Mouse (Mus musculus) midbrain, postnatal 0 days (tissue): ENCODE data around the gene 2210010C04Rik. TPM values are rescaled to one million over a fixed set of nuclear protein-coding genes. Genes with fewer than 3 reads are reported as not detected.

Experiments used
- ATAC-seq: fragments of 200-750 bp; cut with Nextera tagmentation; 2 replicates; pipeline ENCODE4 v1.8.0; 2017; ENCODE audit warnings: moderate number of reproducible peaks, mild to moderate bottlenecking, moderate TSS enrichment, moderate library complexity; ENCODE audit not compliant: low FRiP score
- DNase-seq: peaks from one replicate; pipeline ENCODE4 v3.0.0-alpha.2; 2015; ENCODE audit warnings: low spot score
- H3K27ac ChIP-seq: fragments of 300-500 bp; sonication (generic); 2 replicates; pipeline ENCODE4 v1.5.1; 2014; ENCODE audit warnings: low read depth, mild to moderate bottlenecking, low read length, mixed read lengths
- H3K27me3 ChIP-seq: fragments of 300-500 bp; sonication (generic); 2 replicates; pipeline ENCODE4 v1.6.1; 2014; ENCODE audit warnings: low read length, control low read depth, mixed read lengths; ENCODE audit not compliant: insufficient read depth
- H3K36me3 ChIP-seq: fragments of 300-500 bp; sonication (generic); 2 replicates; pipeline ENCODE4 v1.6.1; 2014; ENCODE audit warnings: low read length, control low read depth, mixed read lengths; ENCODE audit not compliant: insufficient read depth
- H3K4me1 ChIP-seq: fragments of 300-500 bp; sonication (generic); 2 replicates; pipeline ENCODE4 v1.6.1; 2014; ENCODE audit warnings: mild to moderate bottlenecking, control low read depth, antibody characterized with exemption, low read length, mixed read lengths; ENCODE audit not compliant: insufficient read depth
- H3K4me2 ChIP-seq: fragments of 300-500 bp; sonication (generic); 2 replicates; pipeline ENCODE4 v1.6.1; 2014; ENCODE audit warnings: low read depth, mild to moderate bottlenecking, low read length, mixed read lengths; ENCODE audit not compliant: poor library complexity, severe bottlenecking
- H3K4me3 ChIP-seq: fragments of 300-500 bp; sonication (generic); 2 replicates; pipeline ENCODE4 v1.5.1; 2014; ENCODE audit warnings: low read depth, mild to moderate bottlenecking, low read length, moderate library complexity
- H3K9ac ChIP-seq: fragments of 300-500 bp; sonication (generic); replicated peaks from 2 replicates; pipeline ENCODE4 v1.6.1; 2014; ENCODE audit warnings: mild to moderate bottlenecking, low read length, moderate library complexity, mixed read lengths; ENCODE audit not compliant: poor library complexity, severe bottlenecking
- H3K9me3 ChIP-seq: fragments of 300-500 bp; sonication (generic); 2 replicates; pipeline ENCODE4 v1.6.1; 2016; ENCODE audit warnings: low read length, control low read depth
- CTCF ChIP-seq: IDR thresholded peaks from 2 replicates; pipeline ENCODE4 v1.5.1; 2016; ENCODE audit warnings: antibody characterized with exemption, mild to moderate bottlenecking
- WGBS: fragments of 180-500 bp; shearing (Covaris S2); extraction: QIAGEN DNeasy Blood & Tissue Kit; methylation state at CpG from one replicate; pipeline ENCODE4 v1.1.7; 2014; 5-methylcytosine and 5-hydroxymethylcytosine counted together
- polyA plus RNA-seq: library from polyadenylated mRNA; unstranded; fragments of >200 nt; fragmentation: Nextera tagmentation; extraction: Ambion mirVana; gene quantifications from 2 replicates; pipeline ENCODE4 v1.2.1, GENCODE M21; 2015
- total RNA-seq: library from RNA; depleted of rRNA; stranded (reverse); fragments of >200 nt; gene quantifications from 2 replicates; pipeline ENCODE4 v1.2.3, GENCODE M21; 2014

Gene 2210010C04Rik
- total and polyA plus RNA-seq, 2 experiments from 2014 or later, result not detected

- DNase-seq (no peak), ATAC-seq (no peak)
- Histone ChIP-seq H3K9ac (no peak overlapping the region), H3K4me3 (no peak overlapping the region), H3K27ac (no peak overlapping the region), H3K4me1 (no peaks in the 10 kb centered on the region), H3K36me3 (no peaks in the 10 kb centered on the region), H3K27me3 (no peaks in the 10 kb centered on the region), H3K9me3 (no peaks in the 10 kb centered on the region), H3K4me2 (no peak overlapping the region)
- 87% methylated on average over 2 of the region's 2 CpGs for WGBS
- no peak for TF ChIP-seq CTCF
Measured at GRCm38 (mm10) chr6:41062081-41062480, 26.8 kb upstream of the 2210010C04Rik start.

- no peaks in the 10 kb centered on the region for H3K4me1 ChIP-seq
- TF ChIP-seq CTCF, result peak; percentile 47
- DNase-seq (peak; percentile 18), ATAC-seq (no peak)
- no peak overlapping the region for H3K4me3 ChIP-seq
- no peaks in the 10 kb centered on the region for H3K36me3 ChIP-seq
- H3K9me3 ChIP-seq, result no peaks in the 10 kb centered on the region
- no peaks in the 10 kb centered on the region for H3K27me3 ChIP-seq
- H3K4me2 ChIP-seq, result no peak overlapping the region
- 72% methylated on average over 5 of the region's 5 CpGs for WGBS
- no peak overlapping the region for H3K9ac ChIP-seq
- H3K27ac ChIP-seq, result no peak overlapping the region
Measured at GRCm38 (mm10) chr6:41061085-41061484, 25.8 kb upstream of the 2210010C04Rik start.

GRCm38 (mm10) chr6:41057653-41058052 is 22.3 kb upstream of the 2210010C04Rik start:
- Histone ChIP-seq H3K27ac (no peak overlapping the region), H3K4me1 (no peaks in the 10 kb centered on the region), H3K4me3 (no peak overlapping the region), H3K36me3 (no peaks in the 10 kb centered on the region), H3K9ac (no peak overlapping the region), H3K9me3 (no peaks in the 10 kb centered on the region), H3K27me3 (no peaks in the 10 kb centered on the region), H3K4me2 (no peak overlapping the region)
- no peak for TF ChIP-seq CTCF
- DNase-seq, result no peak
- WGBS, result 79% methylated on average over 5 of the region's 5 CpGs
- no peak for ATAC-seq

GRCm38 (mm10) chr6:41055581-41055980 is 20.3 kb upstream of the 2210010C04Rik start:
- DNase-seq (peak; percentile 53), ATAC-seq (no peak)
- WGBS, result 35% methylated on average over 2 of the region's 2 CpGs
- no peak overlapping the region for H3K9ac ChIP-seq
- peak; percentile 79 for TF ChIP-seq CTCF
- no peak overlapping the region for H3K27ac ChIP-seq
- no peaks in the 10 kb centered on the region for H3K27me3 ChIP-seq
- no peak overlapping the region for H3K4me3 ChIP-seq
- no peaks in the 10 kb centered on the region for H3K36me3 ChIP-seq
- H3K4me1 ChIP-seq, result no peaks in the 10 kb centered on the region
- H3K9me3 ChIP-seq, result no peaks in the 10 kb centered on the region
- H3K4me2 ChIP-seq, result no peak overlapping the region

GRCm38 (mm10) chr6:41054379-41054778 is 19.1 kb upstream of the 2210010C04Rik start:
- 94% methylated on average over 2 of the region's 2 CpGs for WGBS
- H3K4me3 ChIP-seq, result no peak overlapping the region

GRCm38 (mm10) chr6:41051824-41052223 is 16.5 kb upstream of the 2210010C04Rik start:
- ATAC-seq (no peak), DNase-seq (no peak)
- Histone ChIP-seq H3K9me3 (no peaks in the 10 kb centered on the region), H3K4me1 (no peaks in the 10 kb centered on the region), H3K9ac (no peak overlapping the region), H3K4me2 (no peak overlapping the region), H3K27ac (no peak overlapping the region), H3K27me3 (no peaks in the 10 kb centered on the region), H3K4me3 (no peak overlapping the region), H3K36me3 (no peaks in the 10 kb centered on the region)
- TF ChIP-seq CTCF, result no peak
- 83% methylated on average over 4 of the region's 4 CpGs for WGBS

More at GRCm38 (mm10) chr6:41054379-41054778, 19.1 kb upstream of the 2210010C04Rik start:
- TF ChIP-seq CTCF, result no peak
- H3K9me3 ChIP-seq, result no peaks in the 10 kb centered on the region
- ATAC-seq (no peak), DNase-seq (no peak)
- H3K27ac ChIP-seq, result no peak overlapping the region
- H3K4me2 ChIP-seq, result no peak overlapping the region
- H3K36me3 ChIP-seq, result no peaks in the 10 kb centered on the region
- no peaks in the 10 kb centered on the region for H3K4me1 ChIP-seq
- H3K27me3 ChIP-seq, result no peaks in the 10 kb centered on the region
- no peak overlapping the region for H3K9ac ChIP-seq
